Mouse (Mus musculus) megakaryocyte, adult 5-6 weeks (primary cell): ENCODE measurements around the gene Slc35a5. TPM values are rescaled to one million over a fixed set of nuclear protein-coding genes. Genes with fewer than 3 reads are reported as not detected.

ENCODE experiments used
- ATAC-seq: 2 replicates; pipeline ENCODE4 v1.8.0; 2016; ENCODE audit warnings: mild to moderate bottlenecking, inconsistent platforms; ENCODE audit not compliant: poor library complexity, severe bottlenecking
- total RNA-seq, 2 experiments: library from RNA; stranded (forward) in 1 of 2; stranded (reverse) in 1 of 2; fragments of 153-499, 151-499 nt in 1 of 2; fragments of 221-1000, 200-1000 nt in 1 of 2; gene quantifications; 2 replicates each; pipeline versions ENCODE4 v1.2.3 to v1.2.4; 2015 to 2017

Gene Slc35a5
- total RNA-seq (2015) (42.4 and 45.9 TPM in 2 replicates), total RNA-seq (2017) (30.9 and 42.2 TPM in 2 replicates)

DNA sequence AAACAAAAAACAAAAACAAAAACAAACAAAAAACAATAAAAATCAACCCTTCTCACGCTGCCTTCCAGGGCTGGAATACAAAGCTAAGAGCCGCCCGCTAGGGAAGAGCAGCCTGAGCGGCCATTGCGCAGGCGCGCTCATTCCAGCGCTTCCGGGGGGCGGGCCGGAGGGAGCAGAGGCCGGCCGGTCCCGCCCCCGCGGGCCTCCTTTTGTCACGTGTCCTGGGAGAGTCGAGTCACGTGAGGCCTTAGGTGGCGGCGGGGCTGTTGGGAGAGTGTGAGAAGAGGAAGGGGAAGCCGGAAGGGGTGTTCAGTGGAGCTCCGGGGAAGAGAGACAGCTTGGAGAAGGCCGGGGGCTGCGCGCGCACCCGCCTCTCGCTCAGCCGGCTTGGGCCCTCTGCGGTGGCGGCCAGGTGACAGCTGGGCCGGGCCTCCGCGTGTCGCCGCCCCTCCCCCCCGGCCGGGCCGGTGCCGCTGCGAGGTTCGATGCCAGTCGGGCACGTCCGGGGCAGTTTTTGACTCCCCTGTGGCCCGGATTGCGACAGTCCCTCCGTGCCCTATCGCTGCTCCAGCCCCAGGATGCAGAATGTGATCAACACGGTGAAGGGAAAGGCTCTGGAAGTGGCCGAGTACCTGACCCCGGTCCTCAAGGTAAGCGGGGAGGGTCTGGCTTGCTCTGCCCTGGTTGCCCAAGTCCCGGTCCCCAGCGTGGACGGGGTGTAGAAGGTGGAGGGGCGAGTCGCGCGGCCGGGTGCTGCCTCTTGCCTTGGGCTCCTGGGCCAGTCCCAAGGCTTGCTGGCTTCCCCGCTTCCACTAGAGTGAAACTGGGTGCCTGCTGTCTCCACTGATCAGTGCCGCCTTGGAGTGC lies at the start of gene Slc35a5, which contains the start of gene Atg3:
Slc35a5 (minus strand) TSS at position 185 of the 867 bp plus-strand sequence.
Atg3 (plus strand) TSS at position 264 of the 867 bp plus-strand sequence.
- ATAC-seq = peak; percentile 88

GRCm38 (mm10) chr16:45204859-45205670 lies 46.6 kb upstream of the Slc35a5 start:
- no peak for ATAC-seq

DNA sequence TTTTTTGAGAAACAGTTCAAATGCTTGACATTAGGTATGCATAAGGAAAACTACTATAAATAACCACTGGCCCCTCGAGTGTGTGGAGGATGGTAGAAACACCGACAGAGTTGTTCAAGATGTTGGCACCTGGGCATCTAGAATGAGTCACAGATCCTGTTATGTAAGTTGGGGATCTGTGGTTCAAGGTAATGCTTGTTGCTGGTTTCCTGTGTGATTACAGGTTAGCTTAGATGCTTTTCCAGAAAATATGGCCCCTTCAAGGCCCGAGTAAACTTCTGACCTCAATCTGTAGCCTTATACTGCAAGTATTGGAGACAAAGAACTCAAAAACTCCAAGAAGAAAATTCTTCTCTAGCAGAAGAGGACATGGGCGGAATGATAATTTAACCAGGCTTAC lies 45.9 kb upstream of the Slc35a5 start:
- no peak for ATAC-seq

GRCm38 (mm10) chr16:45201395-45201794 lies 42.9 kb upstream of the Slc35a5 start:
- no peak for ATAC-seq

DNA sequence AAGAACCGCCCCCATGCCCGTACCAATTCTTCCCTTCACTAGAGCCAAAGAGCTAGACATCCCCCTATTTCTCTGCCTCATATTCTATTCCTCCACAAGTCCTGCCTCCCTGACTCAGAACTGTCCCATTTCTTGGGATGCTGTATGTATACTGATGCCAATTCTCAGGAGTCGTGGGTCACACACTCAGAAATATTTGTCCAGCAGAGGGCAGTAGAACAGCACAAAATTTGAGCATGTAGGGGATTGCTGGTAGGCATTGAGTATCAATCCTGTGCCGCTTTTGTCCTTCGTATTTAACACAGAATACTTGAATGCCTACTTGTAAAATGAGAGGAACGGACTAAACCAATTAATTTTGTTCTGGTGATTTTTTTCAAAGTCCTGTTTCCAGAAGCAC lies 38.3 kb upstream of the Slc35a5 start:
- peak; percentile 82 for ATAC-seq

DNA sequence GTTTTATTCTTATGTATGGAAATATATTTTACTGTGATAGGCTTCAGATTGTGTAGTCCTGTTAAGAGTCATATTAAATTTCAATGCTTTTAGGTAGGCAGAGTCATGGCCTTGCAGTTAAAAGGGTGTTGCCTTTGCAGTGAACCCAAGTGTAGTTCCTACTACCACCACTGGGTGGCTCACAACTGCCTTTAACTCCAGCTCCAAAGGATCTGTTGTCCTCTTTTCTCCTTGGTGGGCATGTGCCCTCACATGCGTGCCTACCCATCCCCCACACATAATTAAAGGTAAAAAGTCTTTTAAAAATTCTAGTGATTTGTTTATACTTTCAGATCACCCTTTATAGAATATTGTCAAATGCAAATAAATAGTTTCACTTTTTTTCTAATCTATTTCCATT lies 34.1 kb upstream of the Slc35a5 start:
- ATAC-seq = peak; percentile 90

DNA sequence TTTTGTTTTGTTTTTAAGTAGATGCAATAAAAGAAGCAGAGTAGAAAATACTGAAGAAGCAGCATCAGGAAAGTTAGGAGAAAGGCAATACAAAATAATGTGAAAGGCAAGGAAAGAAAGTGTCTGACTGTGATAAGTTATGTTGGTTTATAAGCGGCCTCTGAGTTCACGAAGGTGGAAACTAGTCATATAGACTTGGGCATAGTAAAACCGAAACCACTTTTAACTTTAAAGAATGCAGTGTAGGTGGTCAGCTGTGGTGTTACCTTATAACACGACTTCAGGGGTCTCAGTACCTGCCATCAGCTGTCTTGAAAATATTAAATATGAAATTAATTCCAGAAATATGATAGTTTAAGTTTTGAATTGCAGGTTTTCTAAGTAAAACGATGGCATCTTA lies 23.3 kb upstream of the Slc35a5 start:
- ATAC-seq = no peak

DNA sequence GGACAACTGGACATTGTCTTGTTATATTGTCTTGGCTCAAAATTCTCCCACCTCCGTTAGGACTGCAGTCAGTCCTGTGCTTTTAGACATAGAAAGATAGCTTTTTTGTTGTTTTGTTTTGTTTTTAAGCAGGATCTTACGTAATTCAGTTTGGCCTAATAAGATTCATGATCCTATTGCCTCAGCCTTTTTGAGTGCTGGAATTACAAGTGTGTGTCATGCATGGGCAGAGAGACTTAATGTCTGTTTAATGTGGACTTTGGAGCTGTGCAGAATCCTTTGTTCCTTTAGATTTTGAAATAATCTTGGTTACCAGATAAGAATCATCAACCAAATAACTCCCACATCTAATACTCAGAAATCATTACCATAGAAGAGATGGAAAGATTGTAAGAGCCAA lies 20.0 kb upstream of the Slc35a5 start:
- no peak for ATAC-seq

DNA sequence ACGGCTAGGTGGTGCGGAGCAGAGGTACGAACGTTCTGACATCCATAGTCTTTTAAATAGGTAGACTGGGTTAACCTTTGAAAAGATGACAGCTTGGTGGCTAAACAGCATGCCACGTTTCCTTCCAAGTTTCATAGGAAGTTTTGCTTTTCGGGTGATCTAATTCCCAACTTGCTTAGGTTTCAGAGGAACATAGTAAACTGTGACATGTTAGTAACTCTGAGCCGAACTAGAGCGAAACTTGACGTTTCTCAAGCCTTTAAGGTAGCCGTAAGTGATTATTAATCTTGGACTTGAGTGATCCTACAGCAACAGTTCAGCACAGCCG lies 847 bp upstream of the Slc35a5 start:
- ATAC-seq = no peak

GRCm38 (mm10) chr16:45158136-45158521 lies 377 bp downstream of the Slc35a5 start:
- ATAC-seq = peak; percentile 45

DNA sequence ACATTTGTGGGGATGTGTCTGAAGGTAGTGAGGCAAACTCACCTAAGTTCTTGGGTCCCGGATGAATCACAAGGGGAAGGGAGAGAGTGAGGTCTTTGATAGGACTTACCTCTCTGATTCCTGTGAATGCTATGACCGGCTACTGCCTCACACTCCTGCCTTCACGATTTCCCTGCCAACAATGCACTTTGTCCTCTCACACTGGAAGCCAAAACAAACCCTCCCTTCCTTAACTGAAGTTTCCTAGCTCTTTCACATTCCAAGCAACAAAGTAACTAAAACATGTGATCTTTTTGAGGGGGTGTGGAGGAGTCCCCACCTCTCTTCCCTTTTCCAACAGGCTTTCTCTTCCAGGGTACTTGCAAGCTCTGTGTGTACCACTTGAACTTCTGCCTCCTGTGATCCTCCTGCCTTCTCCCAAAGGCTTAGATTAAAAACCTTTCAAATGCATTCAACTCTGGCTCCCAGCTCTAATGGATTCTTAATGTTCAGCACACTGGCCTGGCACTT lies 3.7 kb downstream of the Slc35a5 start:
- no peak for ATAC-seq

DNA sequence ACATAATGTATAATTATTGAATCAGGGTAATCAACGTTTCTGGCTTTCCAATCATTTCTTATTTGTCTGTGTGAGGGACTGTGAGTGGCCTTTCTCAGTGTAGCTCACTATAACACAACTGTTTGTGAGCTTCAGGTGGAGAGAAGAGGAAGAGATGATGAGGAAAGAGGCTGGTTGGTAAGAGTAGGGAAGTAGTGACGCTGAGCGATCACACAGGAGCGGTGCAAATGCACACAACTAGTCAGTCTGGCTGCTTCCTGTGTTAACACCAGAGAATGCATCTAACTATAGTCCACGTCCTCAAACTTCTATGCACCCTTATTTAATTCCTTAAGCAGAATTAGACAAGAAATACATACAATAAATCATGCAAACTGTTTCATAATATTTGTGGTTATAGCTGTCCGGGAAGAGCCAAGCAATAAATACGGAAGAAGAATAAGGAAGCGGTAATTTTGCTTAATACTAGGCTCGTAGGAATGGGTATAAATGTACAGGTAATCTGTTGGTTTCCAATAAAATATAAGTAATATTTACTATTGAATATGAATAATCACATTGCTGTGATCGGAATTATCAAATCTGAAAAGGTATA lies 9.9 kb downstream of the Slc35a5 start:
- peak; percentile 94 for ATAC-seq

DNA sequence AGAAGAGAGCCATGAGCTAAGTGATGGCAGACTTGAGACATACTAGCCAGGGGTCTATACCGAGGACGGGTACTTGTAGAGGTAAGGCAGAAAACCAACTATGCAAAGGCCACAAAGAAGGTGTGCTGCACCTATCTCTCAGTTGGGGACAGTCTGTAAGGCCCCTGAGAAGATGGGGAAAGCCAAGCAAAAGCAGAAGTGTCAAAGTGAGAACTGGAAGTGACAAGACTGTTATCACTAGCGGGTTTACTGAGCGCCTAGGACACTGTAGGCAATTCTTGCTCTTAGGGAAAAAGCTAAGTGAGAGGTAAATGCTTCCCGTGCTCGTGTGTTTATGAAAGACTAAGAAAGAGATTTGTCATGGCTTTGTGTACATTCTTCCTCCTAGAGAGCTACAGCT lies 13.4 kb downstream of the Slc35a5 start:
- peak; percentile 56 for ATAC-seq

DNA sequence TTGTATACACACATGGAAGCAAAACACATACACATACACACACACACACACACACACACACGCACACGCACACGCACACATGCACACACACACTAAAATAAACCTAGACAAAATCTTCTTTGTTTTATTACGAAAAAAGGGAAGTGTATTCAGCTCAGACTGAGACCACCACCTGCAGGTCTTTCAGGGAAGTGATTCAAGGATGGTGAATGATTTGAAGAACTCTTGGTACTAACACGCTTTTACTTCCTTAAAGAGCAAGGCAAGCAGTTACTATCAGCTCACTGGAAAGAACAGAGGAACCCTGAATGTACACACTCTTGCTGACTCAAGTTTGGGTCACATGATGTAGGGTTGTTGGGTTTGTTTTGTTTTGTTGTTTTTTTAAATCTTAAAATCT lies 15.9 kb downstream of the Slc35a5 start:
- peak; percentile 93 for ATAC-seq

DNA sequence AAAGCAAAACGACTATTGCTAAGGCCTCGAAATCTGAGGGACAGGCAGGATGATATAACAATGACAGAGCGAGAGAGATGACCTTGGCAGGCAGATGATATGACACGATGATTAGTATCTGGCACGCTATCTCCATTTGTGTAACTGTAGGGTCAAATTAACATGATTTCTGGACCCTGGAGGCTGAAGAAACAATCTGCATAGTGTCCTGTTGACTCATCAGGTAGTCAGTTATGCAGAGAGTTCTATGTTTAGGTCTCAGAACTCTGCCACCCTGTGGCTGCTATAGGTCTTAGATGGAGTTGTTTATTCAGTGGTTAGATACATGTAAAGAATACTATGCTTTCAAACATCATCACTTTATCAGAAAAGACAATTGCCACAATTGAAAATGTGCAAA lies 16.8 kb downstream of the Slc35a5 start:
- no peak for ATAC-seq

GRCm38 (mm10) chr16:45127936-45128710 lies 30.4 kb downstream of the Slc35a5 start:
- no peak for ATAC-seq

DNA sequence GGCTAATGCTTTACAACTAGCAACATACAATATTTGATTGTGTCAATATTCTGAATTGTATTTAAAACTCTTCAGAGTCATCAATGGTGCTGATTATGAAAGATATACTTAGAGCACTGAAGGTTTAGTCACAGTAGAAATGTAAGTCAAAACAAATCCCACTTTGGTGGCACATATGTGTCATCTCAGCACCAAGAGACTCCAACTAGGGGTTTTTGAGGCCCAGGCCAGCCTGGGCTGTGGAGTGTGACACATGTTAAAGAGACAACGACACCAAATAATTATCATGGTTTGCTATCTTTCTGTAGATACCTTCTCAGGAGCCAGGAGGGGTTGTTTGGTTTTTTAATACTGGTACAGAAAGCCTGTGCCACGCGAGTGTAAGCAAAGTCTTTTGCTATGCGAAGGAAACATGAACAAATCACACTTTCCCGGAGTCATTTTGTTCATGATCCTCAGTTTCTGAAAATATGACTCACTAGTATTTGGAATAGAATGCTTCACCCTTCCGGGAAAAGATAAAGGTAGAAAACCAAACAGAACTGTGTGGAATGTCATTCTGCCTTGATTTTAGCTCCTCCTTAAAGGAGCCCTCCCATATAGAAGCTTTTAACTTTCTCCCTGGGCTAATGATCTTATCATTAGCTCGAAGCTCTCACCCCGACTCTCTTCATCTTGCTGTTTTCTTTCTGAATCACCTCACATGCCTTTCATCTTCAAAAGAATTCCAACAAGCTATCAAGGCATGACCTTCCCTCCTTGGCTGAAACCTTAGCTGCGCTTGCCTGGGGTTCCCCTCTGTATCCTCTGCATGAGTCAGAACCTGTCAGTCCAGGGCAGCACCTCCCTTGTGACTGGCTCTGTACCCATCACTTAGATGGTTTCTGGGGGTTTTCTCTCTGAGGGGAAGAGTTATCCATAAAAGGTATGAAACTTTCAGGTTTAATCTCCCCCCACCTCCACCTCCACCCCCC lies 34.0 kb downstream of the Slc35a5 start:
- no peak for ATAC-seq

DNA sequence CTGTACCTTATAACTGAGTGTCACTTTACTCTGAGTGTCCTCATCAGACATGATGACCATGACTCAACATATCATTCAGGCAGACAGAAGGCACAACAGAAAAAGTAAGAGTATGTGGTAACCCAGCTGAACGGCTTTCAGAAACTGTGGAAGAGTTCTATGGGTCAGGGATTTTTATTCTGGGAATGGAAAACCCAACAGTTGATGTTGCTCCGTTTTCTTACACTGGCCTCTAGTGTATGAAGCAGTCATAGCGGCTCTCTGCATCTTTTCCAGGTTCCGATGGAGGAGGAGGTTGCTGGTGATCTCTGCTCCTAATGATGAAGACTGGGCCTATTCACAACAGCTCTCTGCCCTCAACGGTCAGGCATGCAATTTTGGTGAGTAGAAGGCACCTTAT lies 35.9 kb downstream of the Slc35a5 start:
- ATAC-seq = no peak

DNA sequence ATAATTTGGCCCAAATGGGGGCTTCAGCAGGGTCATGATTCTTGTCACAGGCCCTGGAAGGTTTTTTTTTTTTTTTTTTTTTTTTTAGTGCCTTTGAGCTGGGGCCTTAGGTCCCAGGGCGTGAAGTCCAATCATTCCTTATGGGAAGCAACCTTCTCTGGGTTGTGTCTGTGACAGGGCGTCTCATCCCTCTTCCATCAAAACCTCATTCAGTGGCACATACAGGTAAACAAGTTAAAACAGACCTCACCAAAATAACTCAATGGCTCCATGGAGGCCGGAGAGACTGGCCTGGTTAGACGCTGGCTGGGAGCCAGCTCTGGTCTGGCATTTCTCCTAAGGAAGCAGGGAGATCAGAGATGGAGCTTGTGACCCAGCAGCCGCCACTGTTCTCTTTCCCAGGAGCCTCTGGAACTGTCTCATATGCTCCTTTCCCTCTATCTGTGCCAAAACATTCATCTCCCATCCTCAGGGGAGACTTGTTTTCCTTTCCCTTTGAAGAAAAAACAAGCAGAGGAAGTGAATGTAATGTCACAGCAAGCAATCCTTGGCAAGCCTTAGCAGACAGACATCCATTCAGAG lies 37.6 kb downstream of the Slc35a5 start:
- no peak for ATAC-seq
